Mouse (Mus musculus) spleen, adult 2 months (tissue): ENCODE results near the gene Plce1.

Experiments used
- CTCF ChIP-seq: fragments of 200-500 bp; IDR thresholded peaks from 2 replicates; pipeline ENCODE4 v1.5.1; 2011; ENCODE audit warnings: mild to moderate bottlenecking, inconsistent platforms; ENCODE audit not compliant: insufficient read depth, insufficient read length, insufficient replicate concordance; ENCODE audit errors: extremely low read depth
- POLR2A ChIP-seq: fragments of 200-500 bp; IDR thresholded peaks from 2 replicates; pipeline ENCODE4 v1.6.1; 2011; ENCODE audit warnings: low read depth, low read length, inconsistent platforms

DNA sequence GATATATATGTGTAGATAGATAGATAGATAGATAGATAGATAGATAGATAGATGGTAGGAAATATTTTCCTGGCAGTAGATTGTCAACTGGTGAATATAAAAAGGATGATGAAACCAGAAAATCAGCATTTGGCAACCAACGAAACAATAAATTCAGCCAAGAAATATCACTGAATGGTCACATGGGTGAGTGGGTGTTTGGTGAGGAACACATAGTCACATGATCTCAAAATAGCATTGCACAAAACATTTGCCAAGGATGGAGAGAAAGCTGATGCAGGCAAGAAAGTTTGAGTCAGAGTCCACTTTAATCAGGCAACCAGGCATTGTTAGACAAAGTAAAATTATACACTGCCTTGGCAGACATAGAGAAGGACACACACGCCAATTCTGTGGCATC, 47.5 kb upstream of the Plce1 start:
- no peak for TF ChIP-seq CTCF
- TF ChIP-seq POLR2A, result no peak
